Mouse (Mus musculus): ENCODE results near the gene Hephl1.

GRCm38 (mm10) chr9:15122431-15122830 lies 10.5 kb upstream of the Hephl1 start:
- no peak for TF ChIP-seq CTCF (IDR thresholded peaks at IDR 0.05; ENCODE audit: low read depth)
- TF ChIP-seq EP300 (optimal IDR thresholded peaks at IDR 0.05) = no peak
